Mouse (Mus musculus) ZHBTc4 (cell line): ENCODE measurements around the gene Ulk4.

Experiments
- DNase-seq: peaks from one replicate; pipeline ENCODE4 v3.0.0-alpha.2; 2011; ENCODE audit warnings: low read depth, low spot score

The Ulk4 gene

GRCm38 (mm10) chr9:121192601-121193370, 84.2 kb downstream of the Ulk4 start:
- no peak for DNase-seq

DNA sequence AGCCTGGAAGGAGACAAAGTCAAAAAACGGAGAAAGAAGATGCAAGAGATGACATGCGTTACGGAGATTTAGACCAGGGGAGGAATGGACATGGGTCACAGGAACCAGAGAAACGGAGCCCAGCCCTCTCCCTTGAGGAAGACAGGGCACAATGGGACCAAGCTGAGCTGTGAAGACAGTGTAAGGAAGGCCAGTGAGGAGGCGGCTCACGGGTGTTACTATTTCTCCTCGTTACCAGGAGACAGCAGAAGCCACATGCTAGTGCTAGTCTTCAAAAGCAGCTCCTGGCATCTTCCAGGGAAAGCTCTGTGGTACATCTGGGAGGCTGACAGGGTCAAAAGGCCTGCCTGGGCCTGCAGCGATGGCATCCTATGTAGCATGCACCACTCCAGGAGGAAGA, 89.2 kb downstream of the Ulk4 start:
- DNase-seq: no peak

DNA sequence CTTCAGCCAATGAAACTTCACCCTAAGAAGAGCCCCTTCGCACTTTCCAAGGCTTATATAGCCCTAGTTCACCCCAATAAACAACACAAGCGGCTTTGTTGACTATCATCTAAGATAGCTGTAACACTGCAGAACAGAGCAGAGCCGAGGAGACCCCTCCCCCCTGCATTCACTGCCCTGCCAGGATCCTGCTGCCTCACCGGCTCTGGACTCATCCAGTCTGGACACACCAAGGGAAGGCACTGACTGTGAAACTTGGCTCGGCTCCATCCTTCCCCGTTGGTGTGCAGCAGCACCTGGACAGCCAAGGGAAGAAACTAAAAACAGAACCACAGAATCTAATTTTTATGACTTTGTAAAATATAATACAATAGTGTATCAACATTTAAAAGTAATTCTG, 91.2 kb downstream of the Ulk4 start:
- DNase-seq: no peak

DNA sequence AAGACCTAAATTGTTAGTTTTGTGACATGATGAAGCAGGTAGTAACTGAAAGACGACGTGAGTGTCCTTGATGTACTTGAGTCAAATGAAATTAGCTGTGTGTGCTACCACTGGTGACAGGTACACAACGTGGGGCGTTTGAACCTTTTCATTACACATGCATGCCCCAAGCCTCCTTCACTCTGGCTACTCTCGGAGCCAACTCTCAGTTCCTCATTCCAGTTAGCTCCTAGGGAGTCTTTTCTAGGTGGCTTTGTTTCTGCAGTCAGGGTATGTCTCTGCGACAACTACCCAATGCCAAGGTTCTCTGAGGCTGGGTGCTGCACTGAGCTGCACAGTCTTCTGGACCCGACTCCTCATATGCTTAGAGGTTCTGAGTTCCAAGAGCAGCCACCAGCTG, 100.6 kb downstream of the Ulk4 start:
- no peak for DNase-seq

DNA sequence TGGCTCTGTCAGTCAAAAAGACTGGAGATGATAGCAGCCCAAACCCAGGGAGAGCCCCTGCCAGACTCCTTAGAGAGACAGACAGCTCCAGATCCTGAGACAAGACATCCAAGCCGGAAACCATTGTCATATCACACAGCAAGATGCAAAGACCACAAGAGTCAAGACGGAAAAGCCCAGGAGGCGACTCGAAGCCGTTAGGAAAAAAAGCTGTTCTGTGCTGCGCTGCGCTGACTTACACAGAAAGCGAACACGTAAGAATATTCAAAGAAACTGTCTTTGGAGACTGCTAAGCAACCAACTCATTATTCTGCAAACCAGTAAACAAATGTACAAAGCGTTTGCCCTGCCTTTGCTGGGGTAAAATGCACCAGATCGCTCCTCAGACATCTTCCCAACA, 101.8 kb downstream of the Ulk4 start:
- DNase-seq: no peak

- DNase-seq: no peak
These were observed 104.9 kb downstream of the Ulk4 start for GRCm38 (mm10) chr9:121172123-121172522.

- no peak for DNase-seq
These were observed 105.4 kb downstream of the Ulk4 start for GRCm38 (mm10) chr9:121171609-121172008.

DNA sequence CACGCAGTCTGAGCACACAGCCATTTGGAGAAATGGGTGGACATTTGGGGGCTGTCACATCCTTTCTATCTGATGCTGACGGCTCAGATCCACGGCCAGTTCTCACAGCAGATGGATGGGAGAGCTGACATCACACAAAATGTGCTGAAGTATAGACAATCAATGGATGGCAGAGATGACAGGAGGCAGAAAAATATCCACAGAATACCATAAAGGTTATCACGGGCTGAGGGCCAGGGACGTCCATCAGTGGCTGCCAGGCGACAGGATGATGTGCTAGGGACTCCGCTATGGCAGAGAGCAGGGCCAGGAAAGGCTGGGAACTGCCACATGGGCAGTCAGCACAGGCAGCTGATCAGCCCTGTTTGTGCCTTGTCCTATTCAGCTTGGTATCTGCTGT, 112.4 kb downstream of the Ulk4 start:
- DNase-seq: no peak

DNA sequence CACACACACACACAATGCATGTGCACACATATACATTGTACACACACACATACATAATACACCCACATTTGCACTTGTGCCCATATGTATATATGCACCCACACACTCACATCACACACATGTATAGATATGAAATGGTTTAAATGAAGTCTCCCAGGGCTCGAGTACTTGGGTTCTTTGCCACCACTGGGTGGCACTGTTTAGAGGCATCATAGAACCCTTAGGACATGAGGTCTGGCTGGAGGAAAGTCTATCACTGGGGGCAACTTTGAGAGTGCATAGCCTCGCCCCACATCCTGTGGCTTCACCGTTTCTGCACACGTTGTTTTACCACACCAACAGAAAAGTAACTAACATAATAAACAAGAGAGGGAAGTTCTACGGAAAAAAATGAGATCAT, 114.2 kb downstream of the Ulk4 start:
- peak; percentile 56 for DNase-seq

- DNase-seq: peak; percentile 25
These were observed 115.0 kb downstream of the Ulk4 start for GRCm38 (mm10) chr9:121161818-121162565.

DNA sequence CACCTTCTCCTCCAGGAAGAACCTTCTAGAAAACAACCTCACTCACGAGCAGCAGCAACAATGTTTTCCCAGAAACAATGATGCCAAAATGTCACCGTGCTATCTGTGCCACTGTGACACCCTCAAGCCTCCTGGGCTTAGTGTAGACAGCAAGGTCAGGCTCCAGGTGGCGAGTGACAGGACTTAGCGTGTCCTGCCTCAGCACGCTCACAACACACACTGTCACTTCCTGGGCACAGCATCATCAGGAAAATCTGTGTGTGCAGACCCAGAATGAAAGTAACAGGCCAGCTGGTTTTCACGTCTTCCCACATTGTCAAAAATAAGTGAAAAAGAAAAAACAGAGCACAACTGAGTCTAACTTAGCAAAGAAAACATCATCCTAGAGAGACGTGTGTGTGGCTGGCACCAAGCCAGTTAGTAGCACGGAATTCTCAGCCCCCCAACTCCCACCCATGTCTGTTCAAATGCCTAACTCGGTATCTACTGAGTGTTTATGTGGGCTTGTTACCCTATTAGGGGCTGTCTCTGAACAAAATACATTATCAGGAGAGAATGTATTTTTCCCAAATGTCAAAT, 120.7 kb downstream of the Ulk4 start:
- DNase-seq: no peak

- DNase-seq: no peak
These were observed 123.7 kb downstream of the Ulk4 start for GRCm38 (mm10) chr9:121153276-121153675.

DNA sequence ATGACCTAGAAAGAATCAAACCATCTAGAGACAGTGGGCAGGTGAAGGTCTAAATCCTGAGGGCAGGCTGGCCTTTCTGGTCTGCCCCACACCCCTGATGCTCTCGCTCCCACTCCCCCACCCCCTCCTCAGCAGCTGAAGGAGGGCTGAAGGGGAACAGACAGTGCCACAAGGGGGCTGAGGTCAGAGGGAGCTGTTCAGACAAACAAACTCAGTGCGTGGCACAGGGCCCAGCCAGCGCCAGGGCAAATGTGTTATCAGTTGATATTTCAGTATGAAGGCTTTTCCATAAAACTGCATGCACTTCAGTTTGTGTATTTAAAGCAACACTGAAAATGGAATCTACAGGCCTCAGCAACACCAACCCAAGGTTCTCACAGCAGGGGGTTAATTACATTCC, 128.4 kb downstream of the Ulk4 start:
- DNase-seq: peak; percentile 39

GRCm38 (mm10) chr9:121143208-121143607, 133.8 kb downstream of the Ulk4 start:
- DNase-seq: no peak

- no peak for DNase-seq
These were observed 144.4 kb downstream of the Ulk4 start for GRCm38 (mm10) chr9:121132549-121132948.

GRCm38 (mm10) chr9:121129533-121129932, 147.5 kb downstream of the Ulk4 start:
- no peak for DNase-seq

GRCm38 (mm10) chr9:121128934-121129333, 148.1 kb downstream of the Ulk4 start:
- DNase-seq: no peak

- DNase-seq: no peak
These were observed 150.0 kb downstream of the Ulk4 start for GRCm38 (mm10) chr9:121127025-121127424.

GRCm38 (mm10) chr9:121124705-121125104, 152.3 kb downstream of the Ulk4 start:
- no peak for DNase-seq

- no peak for DNase-seq
These were observed 155.0 kb downstream of the Ulk4 start for GRCm38 (mm10) chr9:121122039-121122438.

- no peak for DNase-seq
These were observed 159.1 kb downstream of the Ulk4 start for GRCm38 (mm10) chr9:121117936-121118335.

DNA sequence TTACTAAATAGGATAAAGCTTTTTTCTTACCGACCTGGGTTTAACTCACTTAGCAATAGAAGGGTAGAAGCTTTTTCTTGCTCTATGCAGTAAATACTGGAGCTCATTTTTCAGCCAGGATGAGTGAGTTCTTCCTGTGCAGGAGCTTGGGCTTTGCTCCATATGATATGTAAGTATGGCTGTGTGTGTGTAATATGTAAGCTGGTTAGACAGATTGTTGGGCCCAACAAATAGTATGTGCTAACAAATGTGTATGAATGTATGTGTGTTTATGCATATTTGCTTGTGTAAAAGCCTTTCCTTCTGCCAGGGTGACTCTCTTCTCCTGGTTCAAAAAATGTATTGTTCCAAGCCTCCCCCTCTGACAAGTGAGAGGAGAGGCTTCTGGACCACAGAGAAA, 164.9 kb downstream of the Ulk4 start:
- no peak for DNase-seq

DNA sequence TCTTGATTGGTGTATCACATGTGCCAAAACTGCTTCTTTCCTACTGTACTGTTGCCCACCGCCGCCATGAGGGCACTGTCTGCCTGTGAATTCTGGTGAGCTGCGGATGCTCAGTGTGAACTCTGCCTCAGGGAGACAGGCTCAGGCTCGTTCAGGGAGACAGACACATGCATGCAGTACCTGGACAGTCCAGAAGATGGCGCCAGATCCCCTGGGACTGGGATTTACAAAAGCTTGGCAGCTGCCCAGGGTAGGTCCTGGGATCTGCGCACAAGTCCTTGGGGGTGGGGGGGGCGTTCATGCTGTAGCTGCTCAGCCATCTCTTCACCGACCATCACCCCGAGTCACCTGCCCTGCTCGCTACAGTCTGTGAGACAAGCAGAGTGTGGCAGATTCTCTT, 168.9 kb downstream of the Ulk4 start:
- peak; percentile 91 for DNase-seq
